Mouse (Mus musculus) T-helper 17 cell (primary cell): ENCODE data around the gene 1700024P04Rik.
"Not testable (repeated sequence)": the region's sequence is repeated elsewhere in the genome, so short reads cannot be mapped to it uniquely, and the experiment has no call there.

ENCODE experiments used
- in situ Hi-C, 2 experiments: fragments of 300-600 bp; cut with MboI, MseI; formaldehyde crosslinking; loops; 1 replicate in 1 of 2; 2 replicates in 1 of 2; pipeline ENCODE4 v1.15.1; 2025; ENCODE audit warnings: high pct_unique_total_duplicates in 2 of 2

The 1700024P04Rik gene

GRCm38 (mm10) chr13:98984465-98984864 lies at the start of gene 1700024P04Rik:
Gene 1700024P04Rik, minus strand, starts transcription at chr13:98984565.
- in situ Hi-C loops: loop anchor here in 1 of 2 experiments (5.0 kb wide), 1 partner anchor 357 kb away; no protein-coding TSS in a partner anchor

DNA sequence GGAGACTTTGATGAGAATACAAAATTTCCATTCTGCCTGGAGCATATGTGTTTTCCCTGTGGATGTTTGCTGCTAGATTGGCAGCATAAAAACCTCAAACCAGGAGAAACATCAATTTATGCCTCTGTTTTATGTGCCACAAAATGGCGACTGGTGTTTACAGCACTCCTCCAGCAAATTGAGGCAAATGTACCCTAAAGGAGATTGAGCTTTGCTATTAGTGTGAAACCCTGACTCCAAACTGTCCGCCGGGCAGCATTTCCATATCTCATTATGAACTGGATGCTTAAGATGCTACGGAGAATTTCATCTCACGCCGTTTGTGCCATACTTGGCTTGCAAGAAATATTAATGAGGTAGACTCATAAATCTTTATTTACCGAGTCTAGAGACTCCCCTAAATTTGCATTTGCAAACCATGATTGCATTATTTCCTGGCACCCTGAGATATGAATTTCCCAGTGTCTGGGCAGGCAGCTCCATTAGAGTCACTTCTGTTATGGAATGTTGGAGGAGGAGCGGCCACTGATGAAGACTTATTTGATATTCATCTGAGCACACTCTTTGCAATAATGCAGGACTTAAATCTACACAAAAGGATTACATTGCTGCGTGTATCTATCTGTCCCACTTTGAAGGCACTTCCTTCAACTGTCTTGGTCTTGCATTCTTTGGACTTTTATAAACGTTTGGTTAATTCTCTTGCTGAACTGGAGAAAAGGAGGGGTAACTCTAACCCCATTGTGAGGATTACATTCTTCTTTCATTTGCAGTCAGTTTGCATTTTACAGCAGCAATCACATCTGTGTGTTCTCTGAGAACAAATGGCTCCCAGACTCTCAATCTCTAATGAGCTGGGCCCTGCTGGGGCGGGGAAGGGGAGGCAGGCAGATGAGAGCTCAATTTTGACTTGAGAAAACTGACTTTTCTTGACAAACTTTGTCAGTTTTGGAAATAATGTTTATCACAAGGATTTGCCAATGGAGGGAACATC lies 47.2 kb upstream of the 1700024P04Rik start:
- in situ Hi-C loops: no loop called here

- in situ Hi-C loops: no loop called here
Observed at GRCm38 (mm10) chr13:99030579-99031200, 46.3 kb upstream of the 1700024P04Rik start.

DNA sequence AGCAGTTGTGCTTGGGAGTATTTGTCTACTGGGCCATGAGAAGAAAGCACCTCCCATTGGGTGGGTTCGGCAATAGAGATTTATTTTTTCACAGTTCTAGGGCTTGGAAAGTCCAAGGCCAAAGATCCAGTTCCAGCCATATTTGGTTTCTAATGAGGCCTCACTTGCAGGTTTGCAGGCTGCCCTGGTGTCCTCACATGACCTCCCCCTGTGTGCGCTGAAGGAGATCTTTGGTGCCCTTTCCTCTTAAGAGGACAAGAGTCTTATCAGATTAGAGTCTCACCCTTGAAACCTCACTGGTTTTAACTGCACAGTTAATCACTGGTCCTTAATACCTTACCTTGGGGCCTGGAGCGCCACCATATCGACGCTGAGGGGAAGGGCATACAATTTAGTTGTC lies 40.9 kb upstream of the 1700024P04Rik start:
- in situ Hi-C loops: no loop called here

- in situ Hi-C loops: no loop called here
Observed at GRCm38 (mm10) chr13:99022036-99022435, 37.7 kb upstream of the 1700024P04Rik start.

DNA sequence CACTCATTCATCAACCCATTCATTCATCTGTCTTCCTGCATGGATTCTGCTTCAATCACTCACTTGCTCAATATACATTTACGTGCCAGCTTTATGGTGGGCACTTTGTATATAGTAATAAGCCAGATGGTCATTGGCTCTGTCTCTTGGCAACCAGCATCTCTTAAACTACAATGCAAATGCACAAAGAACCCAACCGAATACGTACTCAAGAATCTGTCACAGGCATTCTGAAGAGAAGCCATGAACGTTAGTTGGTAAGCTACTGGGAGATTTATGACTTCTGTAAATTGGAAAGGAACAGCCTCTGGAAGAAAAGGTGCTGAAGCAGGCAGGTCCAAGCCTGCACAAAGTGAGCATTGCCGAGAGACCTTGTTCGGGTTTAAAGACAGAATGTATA lies 36.8 kb upstream of the 1700024P04Rik start:
- in situ Hi-C loops: no loop called here

GRCm38 (mm10) chr13:99019831-99020669 lies 35.7 kb upstream of the 1700024P04Rik start:
- in situ Hi-C loops: no loop called here

GRCm38 (mm10) chr13:99018526-99019201 lies 34.3 kb upstream of the 1700024P04Rik start:
- in situ Hi-C loops: no loop called here

- in situ Hi-C loops: no loop called here
Observed at GRCm38 (mm10) chr13:99016696-99017095, 32.3 kb upstream of the 1700024P04Rik start.

DNA sequence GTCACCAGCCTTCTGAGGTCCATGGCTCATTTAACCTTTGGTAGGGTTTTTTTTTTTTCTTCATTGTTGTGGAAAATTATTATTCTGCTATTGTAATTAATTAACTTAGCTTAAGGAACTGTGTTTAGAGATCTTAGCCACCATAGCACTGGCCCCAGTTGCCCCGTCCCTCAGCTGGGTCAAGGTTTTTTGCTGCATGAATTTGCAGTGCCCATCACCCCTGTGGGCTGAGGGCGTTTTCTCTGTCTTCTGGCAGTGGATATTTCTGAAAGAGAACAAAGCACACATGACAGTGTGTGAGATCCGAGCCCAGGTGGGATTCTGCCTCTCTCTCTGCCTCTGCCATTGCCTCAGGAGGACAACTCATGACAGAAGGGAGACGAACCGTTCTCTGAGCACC lies 28.5 kb upstream of the 1700024P04Rik start:
- in situ Hi-C loops: no loop called here

DNA sequence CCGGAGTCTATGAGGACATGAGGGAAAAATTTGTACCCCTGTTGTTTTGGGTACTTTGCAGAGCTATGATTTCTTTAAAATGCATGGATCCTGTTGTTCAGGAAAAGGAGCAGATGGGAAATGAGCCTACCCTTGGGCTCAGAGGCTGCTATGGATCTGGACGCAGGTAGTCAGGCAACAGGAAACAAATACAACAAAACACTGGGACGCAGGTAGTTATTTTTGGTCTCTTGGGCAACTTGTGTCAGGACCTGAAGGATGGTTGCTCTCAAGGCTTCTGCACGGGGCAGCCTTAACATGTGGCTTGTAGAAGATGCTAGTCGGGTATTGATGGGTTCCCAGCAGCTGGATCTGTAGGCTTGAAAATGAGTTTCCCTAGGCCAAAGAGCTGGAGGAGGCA lies 23.6 kb upstream of the 1700024P04Rik start:
- in situ Hi-C loops: no loop called here

DNA sequence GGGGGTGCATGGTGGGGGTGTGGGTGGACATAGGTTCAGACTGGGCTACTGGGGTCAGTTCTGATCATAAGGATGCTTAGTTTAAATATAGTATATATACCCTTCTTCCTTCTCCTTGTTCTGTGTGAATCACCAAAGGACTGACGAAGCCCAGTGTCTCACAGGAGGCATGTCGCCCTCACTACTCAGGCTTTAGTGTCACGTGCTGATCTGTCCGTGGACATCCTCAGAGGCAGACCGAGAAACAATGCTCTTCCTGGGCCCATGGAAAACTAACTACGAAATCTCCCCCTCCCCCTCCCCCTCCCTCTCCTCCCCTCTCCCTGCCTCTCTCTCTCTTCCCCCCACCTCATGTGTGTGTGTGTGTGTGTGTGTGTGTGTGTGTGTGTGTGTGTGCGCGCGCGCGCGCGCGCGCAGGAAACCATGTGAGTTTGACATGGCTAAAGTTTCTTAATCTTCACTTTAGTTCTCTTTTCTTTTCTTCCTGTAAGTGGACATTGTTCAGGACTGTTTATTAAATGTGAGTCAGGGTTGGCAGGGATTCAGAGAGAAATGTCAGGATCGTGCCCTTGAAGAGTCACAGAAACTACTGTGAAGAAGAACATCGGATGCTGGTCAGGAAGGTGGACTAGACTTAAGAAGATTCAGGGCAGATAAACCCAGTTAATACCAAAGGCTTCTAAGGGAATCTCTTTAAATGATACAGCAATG lies 22.2 kb upstream of the 1700024P04Rik start:
- in situ Hi-C loops: no loop called here

DNA sequence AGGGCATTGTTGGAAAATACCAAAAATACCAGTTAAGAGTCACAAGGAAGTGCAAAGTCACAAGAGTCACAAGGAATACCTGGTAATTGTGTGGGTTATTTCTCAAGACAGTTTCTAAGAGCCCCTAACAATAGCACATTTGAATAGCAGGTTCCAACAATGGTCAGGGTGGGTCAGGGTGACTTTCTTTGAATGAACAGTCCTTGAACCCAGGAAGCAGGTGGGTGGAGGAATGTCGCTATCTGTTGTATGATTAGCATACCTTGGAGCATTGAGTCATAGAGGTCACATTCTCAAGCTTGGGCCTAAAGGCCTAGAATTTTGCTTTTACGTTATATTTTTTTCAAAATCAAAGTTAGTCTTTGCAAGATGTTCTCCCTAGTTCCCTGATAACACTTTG lies 17.3 kb upstream of the 1700024P04Rik start:
- in situ Hi-C loops: not testable (repeated sequence)

GRCm38 (mm10) chr13:98997025-98997424 lies 12.7 kb upstream of the 1700024P04Rik start:
- in situ Hi-C loops: no loop called here

GRCm38 (mm10) chr13:98977070-98977785 lies 7.1 kb downstream of the 1700024P04Rik start:
- in situ Hi-C loops: no loop called here

DNA sequence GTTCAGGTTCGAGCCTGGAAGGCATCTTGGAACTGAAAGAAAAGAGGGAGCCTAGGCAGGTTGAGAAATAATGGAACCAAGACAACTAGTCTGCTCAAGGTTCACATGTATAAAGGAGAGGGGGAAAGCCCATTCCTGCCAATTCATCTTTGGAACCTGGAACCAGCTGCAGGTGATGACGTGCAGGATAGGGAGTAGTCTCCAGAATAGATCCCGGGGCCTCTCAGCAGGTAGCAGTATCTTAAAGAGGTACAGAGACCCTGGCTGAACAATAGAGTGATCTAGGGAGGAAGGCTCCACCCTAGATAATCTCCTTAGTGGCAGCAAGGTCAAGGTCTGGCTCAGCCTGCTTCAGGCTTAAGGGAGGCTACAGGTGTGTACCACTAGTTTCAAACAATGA lies 8.3 kb downstream of the 1700024P04Rik start:
- in situ Hi-C loops: not testable (repeated sequence)

DNA sequence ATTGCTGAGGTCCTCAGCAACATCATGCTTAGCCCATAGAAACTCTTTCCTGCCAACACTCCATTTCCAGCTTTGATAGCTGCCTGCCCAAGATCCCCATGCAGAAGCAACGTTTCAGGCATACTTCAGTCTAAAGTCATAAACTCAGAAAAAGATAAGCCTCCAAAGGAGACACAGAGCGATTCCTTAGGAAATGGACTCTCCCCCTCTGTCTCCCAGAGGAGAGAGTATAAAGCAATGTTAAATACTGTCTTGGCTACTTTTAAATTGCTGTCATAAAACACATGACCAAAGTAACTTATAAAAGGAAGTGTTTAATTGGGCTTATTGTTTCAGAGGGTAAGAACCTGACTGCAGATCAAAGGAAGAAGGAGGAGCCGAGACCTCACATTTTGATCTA lies 12.3 kb downstream of the 1700024P04Rik start:
- in situ Hi-C loops: no loop called here

GRCm38 (mm10) chr13:98971641-98972040 lies 12.7 kb downstream of the 1700024P04Rik start:
- in situ Hi-C loops: no loop called here

DNA sequence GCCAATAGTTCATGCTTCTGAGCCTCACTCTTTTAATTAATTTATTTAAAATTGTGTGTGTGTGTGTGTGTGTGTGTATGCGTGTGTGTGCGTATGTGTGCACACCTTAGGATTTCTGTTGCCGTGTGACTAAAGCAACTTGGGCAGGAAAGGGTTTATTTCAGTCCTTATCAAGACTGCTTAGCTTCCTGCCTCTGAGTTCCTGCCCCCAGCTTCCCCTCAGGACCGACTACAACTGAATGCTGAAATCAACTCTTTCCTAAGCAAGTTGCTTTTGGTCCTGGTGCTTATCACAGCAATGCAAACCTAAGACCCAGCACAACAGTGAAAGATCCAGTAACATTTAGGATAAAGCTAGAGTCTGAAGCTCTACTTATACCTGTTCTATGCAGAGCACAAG lies 15.8 kb downstream of the 1700024P04Rik start:
- in situ Hi-C loops: no loop called here

GRCm38 (mm10) chr13:98967942-98968341 lies 16.4 kb downstream of the 1700024P04Rik start:
- in situ Hi-C loops: no loop called here
